Mouse (Mus musculus) spleen, postnatal 14 days (tissue): ENCODE data around the gene Syce2.
"Not testable (repeated sequence)": the region's sequence is repeated elsewhere in the genome, so short reads cannot be mapped to it uniquely, and the experiment has no call there.

Experiments used
- DNase-seq, 2 experiments: peaks; one replicate each; pipeline ENCODE4 v3.0.0; 2021 to 2022; ENCODE audit warnings: low spot score in 2 of 2

Syce2 gene

DNA sequence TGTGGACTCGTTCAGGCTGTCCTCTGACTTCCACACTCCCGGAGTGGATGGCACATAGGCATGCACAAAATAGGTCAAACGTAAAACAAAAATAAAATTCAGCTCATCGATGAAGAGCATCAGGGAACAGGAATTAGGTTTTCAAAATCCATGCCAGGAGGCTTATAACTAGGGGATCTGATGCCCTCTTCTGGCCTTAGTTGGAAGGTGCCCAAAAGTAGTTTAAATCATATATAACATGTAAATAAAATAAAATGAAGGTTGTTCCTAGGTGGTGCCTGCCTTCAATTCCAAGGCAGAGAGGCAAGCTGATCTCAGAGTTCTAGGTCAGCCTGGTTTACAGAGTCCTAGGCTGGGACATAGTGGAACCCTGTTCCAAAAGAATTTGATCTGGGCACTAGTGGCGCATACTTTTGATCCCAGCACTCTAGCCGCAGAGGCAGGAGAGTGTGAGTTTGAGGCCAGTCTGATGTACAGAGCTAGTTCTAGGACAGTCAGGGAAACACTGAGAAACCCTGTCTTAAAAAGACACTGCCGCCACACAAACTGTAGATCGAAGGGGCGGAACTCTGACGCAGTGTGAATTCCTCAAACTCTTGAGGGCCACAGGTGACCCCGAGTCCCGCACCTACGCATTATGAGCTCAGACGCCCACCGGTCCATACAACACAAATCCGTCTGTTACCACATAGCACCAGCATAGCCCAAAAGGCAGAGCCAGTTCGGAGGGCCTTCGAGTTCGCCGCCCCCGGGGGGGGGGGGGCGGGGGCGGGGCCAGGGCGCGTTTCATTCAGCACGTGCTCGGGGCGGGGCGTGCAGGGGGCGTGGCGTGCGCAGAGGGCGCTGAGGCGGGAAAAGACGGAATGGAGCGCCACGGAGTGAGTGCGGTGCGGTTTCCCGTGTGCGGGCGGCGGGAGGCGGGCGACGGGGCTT lies at the start of gene Syce2:
TSS of gene Syce2 (plus strand) at position 736 of the 933 bp plus-strand sequence.
- peak; percentile 82 to 85 for DNase-seq

DNA sequence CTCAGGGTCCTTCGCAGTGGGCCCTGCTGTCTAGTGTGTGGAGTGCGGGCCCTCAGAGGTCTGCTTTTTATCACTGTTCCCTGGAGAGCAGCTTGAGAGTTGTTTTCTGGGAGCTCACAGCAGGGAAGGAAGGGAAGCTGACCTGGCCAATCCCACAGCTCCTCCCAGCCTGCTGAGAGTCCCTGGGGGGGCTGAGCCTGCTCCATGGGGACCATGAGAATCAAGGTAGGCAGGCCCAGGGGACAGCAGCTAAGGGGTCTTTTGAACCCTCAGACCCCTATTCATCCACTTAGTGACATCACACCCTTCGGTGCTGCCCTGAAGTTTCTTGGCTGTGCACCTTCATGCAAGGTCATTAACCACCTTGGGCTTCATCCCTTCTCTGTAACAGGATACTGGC lies 49.2 kb upstream of the Syce2 start, which contains the start of gene Dand5:
TSS of gene Dand5 (minus strand) at position 101 of the 400 bp plus-strand sequence.
- DNase-seq, result no peak

DNA sequence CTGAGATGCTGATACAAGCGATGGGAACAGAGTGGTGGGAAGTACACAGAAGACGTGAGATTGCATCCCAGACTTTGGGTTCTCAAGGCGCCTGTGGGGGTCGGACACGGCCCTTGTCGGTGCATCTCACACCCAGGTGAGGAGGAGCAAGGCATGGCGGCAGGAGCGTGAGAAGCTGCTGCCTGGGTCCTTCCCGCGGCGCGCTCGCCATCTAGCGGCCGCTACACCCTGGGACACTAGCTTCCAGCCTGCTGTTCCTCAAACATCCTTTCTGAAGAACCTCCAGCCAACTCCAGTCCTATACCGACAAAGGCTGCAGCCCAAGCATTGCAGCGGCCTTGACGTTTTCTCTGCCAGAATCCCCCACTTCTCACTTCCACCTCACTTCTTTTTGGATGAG lies 48.3 kb upstream of the Syce2 start:
- peak in 1 of 2 experiments; percentile 44 for DNase-seq

DNA sequence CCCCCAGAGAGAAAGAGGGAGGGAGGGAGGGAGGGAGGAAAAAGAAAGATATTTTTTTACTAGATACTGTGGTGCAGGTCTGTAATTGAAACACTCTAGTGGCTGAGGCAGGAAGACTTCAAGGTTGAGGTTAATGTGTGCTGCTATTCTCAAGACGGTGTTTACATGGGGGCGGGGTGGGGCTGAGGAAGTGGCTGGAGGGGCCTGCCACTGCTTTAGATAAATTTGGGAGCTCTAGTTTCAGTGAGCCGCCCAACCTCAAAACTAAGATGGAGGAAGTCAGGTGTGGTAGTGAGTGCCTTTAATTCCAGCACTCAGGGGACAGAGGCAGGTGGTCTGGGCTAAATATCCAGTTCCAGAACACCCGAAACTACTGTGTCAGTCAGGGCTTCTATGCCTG lies 46.3 kb upstream of the Syce2 start:
- DNase-seq, result no peak

DNA sequence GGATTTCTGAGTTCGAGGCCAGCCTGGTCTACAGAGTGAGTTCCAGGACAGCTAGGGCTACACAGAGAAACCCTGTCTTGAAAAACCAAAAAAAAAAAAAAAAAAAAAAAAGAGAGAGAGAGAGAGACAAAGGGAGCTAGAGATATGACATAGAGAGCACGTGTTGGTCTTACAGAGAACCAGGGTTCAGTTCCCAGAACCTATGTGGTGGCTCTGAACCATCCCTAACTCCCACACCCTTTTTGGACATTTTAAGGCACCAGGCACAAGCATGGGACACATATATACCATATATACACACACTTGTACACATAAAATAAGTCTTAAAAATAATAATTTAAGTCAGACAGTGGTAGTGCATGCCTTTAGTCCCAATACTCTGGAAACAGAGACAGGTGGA lies 45.4 kb upstream of the Syce2 start:
- not testable (repeated sequence) for DNase-seq

DNA sequence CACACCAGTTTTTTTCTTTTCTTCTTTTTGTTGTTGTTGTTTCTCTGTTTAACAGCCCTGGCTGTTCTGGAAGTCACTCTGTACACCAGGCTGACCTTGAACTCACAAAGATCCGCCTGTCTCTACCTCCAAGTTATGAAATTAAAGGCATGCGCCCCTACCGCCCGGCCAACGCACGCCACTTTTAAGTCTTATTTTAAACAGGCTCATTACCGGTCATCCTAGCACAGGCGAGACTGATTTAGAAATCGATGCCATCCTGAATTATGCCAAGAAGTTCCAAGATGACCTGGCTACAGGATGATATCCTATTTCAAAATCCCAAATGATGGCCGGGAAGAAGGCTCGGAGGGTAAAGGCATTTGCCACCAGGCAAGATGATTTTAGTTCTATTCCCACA lies 40.4 kb upstream of the Syce2 start, which contains the start of gene Gadd45gip1:
TSS of gene Gadd45gip1 (plus strand) at position 33 of the 400 bp plus-strand sequence.
- peak; percentile 49 to 68 for DNase-seq

DNA sequence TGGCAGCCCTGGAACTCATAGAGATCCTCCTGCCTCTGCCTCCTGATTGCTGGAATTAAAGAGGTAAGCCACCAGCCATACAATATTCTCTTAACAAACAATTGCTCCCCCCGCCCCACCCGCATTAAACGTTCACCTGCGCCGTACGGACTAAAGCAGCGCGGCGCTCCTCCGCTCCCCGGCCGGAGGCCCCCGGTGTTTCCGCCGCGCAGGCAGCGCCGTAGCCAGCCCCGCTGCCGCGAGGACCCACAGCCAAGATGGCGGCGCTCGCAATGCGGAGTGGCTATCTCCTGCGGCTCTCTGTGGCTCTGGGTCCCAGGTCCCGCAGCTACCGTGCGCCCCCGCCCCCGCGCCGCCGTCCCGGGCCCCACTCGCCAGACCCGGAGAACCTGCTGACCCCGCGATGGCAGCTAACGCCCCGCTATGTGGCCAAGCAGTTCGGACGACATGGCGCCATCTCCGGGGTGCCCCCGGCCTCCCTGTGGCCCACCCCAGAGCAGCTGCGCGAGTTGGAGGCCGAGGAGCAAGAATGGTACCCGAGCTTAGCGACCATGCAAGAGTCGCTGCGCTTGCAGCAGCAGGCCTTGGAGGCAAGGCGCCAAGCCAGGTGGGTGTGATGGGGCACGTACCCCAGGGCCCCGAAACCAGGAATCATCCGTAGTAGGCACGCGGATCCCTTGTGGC lies 39.7 kb upstream of the Syce2 start:
- peak; percentile 87 to 90 for DNase-seq

DNA sequence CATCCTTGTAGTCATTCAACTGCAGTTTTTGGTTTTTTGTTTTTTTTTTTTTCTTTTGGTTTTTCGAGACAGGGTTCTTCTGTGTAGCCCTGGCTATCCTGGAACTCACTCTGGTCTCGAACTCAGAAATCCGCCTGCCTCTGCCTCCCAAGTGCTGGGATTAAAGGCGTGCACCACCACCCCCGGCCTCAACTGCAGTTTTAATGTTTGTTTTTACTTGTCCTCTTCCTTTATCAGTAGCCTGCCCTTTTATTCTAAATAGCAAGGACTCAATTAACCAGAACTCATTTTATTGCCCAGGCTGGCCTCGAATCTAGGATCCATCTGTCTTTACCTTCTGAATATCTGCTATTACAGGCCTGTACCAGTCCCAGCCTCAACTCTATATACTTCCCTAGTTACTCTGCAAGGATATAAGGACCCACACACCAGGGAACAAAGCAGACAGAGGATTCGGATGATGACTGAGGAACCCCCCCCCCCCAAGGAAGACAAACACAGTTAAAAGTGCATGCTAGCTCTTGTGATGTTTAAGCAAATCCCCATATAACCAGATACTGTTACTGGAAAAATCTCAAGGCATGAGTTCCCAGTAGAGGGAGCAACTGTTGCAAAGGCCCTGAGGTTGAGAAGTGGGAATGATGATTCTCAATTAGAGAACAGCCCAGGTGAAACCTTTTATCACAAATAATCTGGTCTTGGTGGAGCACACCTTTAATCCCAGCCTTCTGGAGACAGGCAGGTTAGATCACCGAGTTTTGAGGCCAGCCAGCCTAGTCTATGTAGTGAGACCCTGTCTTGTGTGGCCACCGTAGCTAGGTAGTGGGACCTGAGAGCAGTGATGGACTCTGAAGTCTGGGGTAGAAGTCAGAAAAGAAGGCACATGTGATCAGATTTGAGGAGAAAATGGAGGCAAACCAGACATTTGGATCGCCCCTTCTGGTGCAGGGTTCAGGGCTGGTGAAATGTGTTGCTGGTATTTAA lies 38.9 kb upstream of the Syce2 start:
- no peak for DNase-seq

DNA sequence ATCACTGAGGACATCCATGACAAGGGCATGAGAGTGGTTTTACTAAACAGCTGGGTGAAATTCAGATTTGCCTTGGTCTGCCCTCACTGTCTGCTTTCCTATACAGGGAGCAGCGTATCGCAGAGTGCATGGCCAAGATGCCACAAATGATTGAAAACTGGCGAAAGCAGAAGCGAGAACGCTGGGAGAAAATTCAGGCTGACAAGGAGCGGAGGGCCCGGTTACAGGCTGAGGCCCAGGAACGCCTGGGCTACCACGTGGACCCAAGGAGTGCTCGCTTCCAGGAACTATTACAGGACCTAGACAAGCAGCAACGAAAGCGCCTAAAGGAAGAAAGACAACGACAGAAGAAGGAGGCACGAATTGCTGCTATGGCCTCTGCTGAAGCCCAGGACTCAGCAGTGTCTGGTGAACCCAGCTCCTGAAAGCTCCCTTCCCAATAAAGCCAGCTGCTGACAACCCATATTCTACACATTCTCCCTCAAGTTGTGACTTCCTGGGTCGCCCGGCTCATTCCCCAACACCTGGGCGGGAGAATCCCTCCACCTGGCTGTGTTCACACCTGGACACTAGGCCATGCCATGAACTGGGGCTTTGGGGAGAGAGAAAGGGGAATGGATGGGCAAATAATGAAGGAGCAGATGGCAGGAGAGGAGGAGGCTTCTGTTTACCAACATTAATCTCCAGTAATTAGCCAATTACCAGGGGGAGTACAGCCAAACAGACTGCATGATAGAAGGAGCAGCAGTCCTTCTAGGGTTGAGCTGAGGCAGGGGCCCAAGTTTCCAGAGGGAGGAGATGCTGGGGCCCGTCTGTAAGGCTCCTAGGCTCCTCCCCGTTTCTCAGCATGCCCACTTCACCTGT lies 37.7 kb upstream of the Syce2 start:
- no peak for DNase-seq

DNA sequence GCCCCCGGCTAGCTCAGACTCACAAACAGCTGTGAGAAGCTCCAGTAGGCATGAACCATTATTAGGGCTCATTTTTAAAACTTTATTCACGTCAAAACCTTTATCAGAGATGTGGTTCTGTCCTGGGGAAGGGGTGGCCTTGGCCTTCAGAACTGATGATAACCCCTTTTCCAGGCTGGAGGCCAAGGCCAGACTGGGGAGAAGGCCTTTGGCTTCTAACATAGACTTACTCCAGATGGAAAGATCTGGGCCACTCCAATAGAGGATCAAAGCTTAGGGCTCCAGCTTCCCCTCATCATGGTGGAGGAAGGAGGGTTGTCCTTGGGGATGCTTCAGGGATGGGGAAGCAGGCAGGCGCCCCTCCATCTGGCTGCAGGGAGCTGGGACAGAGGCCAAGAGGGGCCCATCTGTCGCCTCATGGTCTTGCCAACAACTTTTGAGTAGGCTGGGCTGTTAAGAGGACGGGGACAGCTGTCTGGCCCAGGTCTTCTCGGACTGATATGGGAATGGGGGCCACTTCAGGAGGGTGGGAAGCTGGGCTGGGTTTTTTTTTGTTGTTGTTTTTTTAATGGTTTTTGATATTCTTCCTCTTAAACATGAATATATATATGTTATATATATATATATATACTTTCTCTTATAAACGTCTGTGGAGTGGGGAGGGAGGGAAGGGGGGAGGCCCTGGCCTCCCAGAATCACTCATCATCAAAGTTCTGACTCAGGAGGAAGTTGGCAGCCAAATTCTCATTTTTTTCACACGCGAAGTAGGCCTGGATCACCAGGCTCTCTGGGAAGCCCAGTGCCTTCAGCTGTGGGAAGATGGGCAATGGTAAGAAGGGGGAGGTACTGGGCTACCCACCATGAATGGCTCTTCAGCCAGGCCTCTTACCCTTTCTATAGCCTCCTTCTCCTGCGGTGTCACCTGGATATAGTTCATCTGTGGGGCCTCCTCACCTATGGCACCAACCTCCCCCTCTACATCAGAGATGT lies 36.8 kb upstream of the Syce2 start:
- no peak for DNase-seq

DNA sequence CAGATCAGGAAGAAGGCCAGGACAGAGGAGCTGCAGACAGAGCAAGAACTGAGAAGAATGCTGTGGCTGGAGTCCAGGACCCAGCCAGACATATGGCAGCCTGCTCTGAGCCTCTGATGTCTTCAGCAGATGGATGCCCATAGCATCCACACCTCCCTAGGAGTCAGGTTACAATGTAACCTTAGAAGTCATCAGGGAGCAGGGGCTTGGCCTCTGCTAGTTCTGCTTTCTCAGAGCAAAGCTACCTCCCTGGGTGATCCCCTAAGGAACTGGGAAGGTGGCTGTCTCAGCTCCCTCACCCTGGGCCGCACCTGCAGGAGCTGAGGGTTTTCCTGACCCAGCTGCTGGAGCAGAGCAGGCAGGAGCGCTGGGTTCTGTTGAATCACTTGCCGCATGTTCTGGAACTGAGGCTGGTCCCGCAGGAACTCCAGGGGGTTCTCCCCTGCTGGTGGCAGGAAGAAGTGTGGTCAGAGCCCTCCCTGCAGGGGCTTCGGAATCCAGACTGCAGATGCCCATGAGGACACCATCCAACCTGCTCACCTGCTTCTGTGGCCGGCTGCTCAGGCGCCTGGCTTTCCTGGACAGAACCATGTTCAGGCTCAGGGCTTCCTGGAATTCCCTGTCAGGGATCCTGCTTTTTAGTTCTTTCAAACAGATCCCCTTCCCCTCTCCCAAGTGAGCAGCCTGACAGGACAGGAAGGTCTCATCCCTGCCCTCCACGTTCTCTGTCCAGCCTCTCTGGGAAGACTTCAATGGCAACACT lies 34.6 kb upstream of the Syce2 start:
- DNase-seq, result no peak

DNA sequence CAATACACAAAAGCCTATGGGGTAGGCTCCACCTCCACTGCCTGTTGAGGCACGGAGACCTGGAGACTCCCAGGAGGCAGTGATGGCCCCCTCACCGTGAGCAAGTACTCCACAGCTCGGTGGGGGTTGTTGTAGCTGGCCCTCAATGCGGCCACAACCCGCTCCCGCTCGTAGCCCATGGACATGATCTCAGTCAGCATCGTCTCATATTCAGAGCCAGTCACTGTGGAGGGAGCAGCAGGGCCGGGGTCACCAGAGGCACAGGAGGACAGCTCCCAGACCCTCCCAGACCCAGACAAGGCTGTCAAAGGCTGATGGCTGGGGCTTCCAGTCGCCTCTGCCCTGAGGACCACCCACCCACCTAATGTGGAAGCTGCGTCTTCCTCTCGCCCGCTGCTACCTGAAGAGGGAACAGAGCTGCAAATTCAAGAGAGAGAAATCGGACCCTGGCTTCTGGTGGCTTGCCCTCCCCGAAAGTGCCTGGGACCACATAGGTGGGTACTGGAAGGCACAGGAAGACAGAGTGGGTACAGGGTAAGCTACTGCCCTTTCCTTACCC lies 33.9 kb upstream of the Syce2 start:
- DNase-seq, result no peak

DNA sequence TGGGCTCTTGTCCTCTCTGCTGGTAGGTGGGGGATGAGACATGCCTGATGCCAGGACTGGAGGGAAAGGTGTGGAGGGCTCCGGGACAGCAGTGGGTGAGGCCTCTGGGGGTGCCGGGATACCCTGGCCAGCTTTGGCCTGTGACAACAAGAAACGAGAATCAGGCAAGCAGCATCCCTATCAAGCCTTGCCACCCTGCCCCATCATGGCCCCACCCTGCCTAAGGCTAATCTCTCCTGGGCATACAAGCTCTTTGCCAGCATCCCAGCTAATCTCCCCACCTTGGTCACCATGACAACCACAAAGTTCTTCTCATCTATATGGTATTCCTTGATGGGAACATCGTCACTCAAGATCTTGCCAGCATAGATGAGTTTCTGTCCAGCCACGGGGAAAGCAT lies 33.4 kb upstream of the Syce2 start:
- DNase-seq, result peak; percentile 67 to 68

DNA sequence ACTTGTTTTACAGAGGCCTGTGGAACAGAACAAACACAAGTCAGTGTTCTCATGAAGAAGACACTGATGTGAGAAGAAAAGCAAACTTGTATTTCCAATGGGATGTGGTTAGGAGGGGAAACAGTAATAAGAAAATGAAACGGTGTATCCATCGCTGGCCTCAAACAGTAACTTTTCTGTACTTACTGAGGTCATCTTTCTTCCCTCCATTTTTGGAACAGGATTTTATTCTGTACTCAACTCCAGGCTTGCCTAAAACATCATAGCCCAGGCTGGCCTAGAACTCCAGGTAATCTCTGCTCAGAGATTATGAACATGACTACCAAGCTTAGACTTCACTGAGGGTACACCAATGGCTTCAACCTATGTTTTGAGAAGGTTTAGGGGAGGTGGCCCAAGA lies 32.5 kb upstream of the Syce2 start:
- no peak for DNase-seq

DNA sequence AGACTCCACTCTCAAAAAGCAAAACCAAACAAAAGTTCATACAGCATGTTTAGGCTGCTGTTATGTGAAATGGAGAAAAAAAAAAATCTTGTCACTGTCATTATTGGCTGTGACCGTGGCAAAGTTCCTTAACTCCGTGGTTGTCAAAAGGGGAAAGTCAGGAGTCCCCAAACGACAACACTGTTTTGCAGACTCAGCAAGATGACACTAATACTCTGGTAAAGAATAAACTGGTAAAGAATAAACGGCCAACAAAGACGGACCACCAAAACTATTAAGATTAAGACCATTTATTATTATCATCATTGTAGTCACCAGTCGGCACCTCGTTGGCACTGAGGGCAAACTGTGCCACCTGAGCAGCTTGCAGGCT lies 32.0 kb upstream of the Syce2 start:
- DNase-seq, result no peak

DNA sequence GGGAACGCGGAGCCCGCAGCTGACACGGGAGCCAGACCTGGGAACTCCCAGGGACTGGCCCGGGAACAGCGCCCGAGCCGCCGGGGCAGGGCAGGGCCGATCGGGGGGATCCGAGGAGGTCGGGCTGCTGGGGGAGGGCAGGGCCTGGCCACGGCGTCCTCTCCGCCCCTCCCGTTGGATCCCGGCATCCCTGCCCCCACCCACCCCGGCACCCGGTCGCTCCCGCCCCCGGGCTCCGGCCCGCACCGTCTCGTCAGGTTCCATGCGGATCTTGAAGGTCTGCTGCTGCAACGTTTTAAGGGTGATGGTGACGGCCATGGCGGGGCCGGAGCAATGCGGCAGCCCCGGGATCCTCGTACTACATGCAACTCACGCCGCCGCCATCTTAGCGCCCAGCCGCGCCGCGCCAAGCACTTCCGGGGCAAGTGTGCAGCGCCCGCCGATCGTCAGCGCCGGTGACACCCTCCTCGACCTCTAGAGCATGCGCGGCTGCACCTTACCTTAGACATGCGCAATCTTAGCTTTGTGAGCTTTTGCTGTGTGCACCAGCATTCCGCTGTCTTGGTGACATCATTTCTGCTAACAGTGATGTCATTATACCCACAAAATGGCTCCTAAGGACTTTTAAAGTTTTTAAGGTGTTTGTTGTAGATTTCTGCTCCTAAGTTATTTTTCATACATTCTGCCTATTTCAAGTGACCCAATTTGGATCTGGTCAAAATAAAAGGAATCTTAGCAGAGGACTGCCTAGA lies 31.5 kb upstream of the Syce2 start, which contains the start of gene Rad23a:
TSS of gene Rad23a (minus strand) at position 418 of the 752 bp plus-strand sequence.
- DNase-seq, result peak; percentile 80 to 88

DNA sequence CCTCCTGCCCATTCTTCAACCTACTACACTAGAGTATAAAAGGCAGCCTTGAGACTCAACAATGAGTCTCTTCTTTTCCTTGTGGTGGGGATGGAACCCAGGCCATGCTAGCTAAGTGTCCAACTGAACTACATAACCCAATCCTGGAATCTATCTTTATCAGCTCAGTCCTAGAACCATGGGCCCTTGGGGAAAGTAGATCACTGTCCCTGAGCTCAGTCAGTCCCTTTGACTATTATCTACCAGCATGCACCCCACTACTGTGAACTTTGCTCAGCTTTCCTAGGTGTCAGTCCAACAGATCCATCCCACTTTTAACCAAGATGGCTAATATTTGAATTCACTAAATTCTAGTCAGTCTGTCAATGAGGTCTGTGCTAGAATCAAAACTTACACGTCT lies 30.4 kb upstream of the Syce2 start:
- no peak for DNase-seq
